Mouse (Mus musculus) midbrain, embryonic 10.5 days (tissue): ENCODE results near the gene Vmn1r49. TPM values are rescaled to one million over a fixed set of nuclear protein-coding genes. Genes with fewer than 3 reads are reported as not detected.
"Not testable (repeated sequence)": the region's sequence is repeated elsewhere in the genome, so short reads cannot be mapped to it uniquely, and the experiment has no call there.

Experiments used
- DNase-seq: peaks from one replicate; pipeline ENCODE4 v3.0.0-alpha.2; 2017; ENCODE audit warnings: low spot score
- H3K27ac ChIP-seq: fragments of 300-500 bp; sonication (generic); replicated peaks from 2 replicates; pipeline ENCODE4 v1.5.1; 2016; ENCODE audit warnings: mild to moderate bottlenecking
- H3K27me3 ChIP-seq: fragments of 300-500 bp; sonication (generic); 2 replicates; pipeline ENCODE4 v1.6.1; 2016; ENCODE audit warnings: low read depth, mild to moderate bottlenecking; ENCODE audit not compliant: poor library complexity, severe bottlenecking
- H3K36me3 ChIP-seq: fragments of 300-500 bp; sonication (generic); 2 replicates; pipeline ENCODE4 v1.6.1; 2016; ENCODE audit warnings: mild to moderate bottlenecking, moderate library complexity
- H3K4me1 ChIP-seq: fragments of 300-500 bp; sonication (generic); 2 replicates; pipeline ENCODE4 v1.6.1; 2016
- H3K4me3 ChIP-seq: fragments of 300-500 bp; sonication (generic); 2 replicates; pipeline ENCODE4 v1.5.1; 2016; ENCODE audit warnings: mild to moderate bottlenecking, moderate library complexity
- H3K9me3 ChIP-seq: fragments of 300-500 bp; sonication (generic); replicated peaks from 2 replicates; pipeline ENCODE4 v1.6.1; 2016; ENCODE audit warnings: mild to moderate bottlenecking
- WGBS: fragments of 180-500 bp; shearing (Covaris S2); methylation state at CpG from one replicate; pipeline ENCODE4 v1.1.7; 2016; 5-methylcytosine and 5-hydroxymethylcytosine counted together
- polyA plus RNA-seq: library from polyadenylated mRNA; unstranded; fragments of >200 nt; fragmentation: Nextera tagmentation; extraction: Ambion mirVana; gene quantifications from 2 replicates; pipeline ENCODE4 v1.2.1, GENCODE M21; 2016

Vmn1r49 gene
- polyA plus RNA-seq, result not detected in 2 replicates

DNA sequence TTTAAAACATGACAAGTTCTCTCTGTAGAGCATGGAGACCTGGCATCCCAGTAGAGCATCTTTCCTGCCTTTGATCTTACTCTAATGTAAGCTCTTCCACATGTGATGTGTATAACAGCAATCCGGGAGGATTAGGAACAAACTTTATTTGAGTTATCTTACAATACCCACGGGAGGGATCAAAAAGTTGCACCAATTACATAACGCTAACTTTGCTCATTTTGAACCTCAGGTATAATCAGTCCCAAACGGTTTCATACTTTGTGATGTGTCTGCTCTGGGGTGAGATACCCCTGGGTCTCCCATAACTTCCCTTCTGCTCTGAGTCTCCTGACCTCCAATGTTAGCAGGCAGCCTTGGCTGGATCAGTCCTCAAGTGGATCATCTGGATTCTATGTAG, at the start of gene Vmn1r49:
Gene Vmn1r49 (minus strand): TSS at position 101 of the 400 bp plus-strand sequence.
- 84% methylated on average over 4 of the region's 4 CpGs for WGBS
- Histone ChIP-seq H3K9me3 (peaks cover 45% of the 10 kb centered on the region), H3K36me3 (no peaks in the 10 kb centered on the region), H3K4me3 (no peak within 1 kb of the TSS), H3K27ac (no peak within 1 kb of the TSS), H3K27me3 (no peaks in the 10 kb centered on the region), H3K4me1 (no peaks in the 10 kb centered on the region)
- DNase-seq, result no peak

DNA sequence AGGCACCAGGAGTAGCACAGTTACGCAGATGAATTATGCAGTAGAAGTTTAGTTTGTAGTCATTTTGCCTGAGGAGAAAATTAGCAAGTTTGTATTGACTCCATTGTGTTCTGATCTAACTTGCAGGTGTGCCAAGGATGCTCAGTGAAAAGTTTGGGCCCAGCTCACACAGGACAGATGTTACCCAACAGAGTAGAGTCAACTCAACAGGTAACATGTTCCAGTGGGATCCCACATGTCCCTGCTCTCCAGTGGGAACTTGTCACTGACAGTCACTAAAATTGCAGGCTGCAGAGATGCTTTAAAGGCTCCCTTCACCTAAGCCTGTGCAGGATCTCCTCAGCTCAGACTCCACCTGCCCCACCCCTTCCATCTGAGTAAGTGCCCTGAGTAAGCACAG, 44.0 kb upstream of the Vmn1r49 start, which contains the start of gene Vmn1r51:
Gene Vmn1r51 (plus strand): TSS at position 301 of the 400 bp plus-strand sequence.
- not testable (repeated sequence) for DNase-seq, H3K27ac ChIP-seq, H3K4me1 ChIP-seq, H3K27me3 ChIP-seq, H3K4me3 ChIP-seq, H3K36me3 ChIP-seq
- peaks cover 17% of the 10 kb centered on the region for H3K9me3 ChIP-seq
- WGBS, result 91% methylated on average over 1 of the region's 1 CpGs

GRCm38 (mm10) chr6:90101130-90101529, 22.8 kb upstream of the Vmn1r49 start, which contains the start of gene Vmn1r50:
Gene Vmn1r50, plus strand, starts transcription at chr6:90101430.
- H3K36me3 ChIP-seq, result no peaks in the 10 kb centered on the region
- H3K4me3 ChIP-seq, result no peak within 1 kb of the TSS
- H3K4me1 ChIP-seq, result no peaks in the 10 kb centered on the region
- no peak within 1 kb of the TSS for H3K27ac ChIP-seq
- peaks cover 53% of the 10 kb centered on the region; the same call in 1 of the 2 replicates for H3K9me3 ChIP-seq
- 61% methylated on average over 2 of the region's 2 CpGs for WGBS
- no peak for DNase-seq
- no peaks in the 10 kb centered on the region for H3K27me3 ChIP-seq

DNA sequence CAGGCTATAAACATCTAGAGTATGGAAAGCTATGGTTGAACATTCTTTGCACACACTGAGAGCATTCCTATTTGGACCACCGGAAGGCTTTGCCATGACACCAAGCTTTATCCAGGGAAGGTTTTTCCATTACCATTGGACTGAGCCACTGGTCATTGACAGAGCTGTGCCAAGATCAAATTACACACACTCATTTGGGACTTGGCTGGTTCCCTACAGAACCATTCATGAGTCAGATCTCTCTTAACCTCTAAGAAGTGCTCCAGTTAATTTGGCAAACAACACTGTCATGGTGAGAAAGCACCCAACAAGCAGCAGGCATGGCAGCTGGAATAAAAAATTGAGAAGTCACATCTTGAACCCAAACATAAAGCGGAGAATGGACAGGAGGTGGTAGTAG, 22.3 kb upstream of the Vmn1r49 start:
- WGBS, result 91% methylated on average over 2 of the region's 2 CpGs
- no peak for DNase-seq

GRCm38 (mm10) chr6:90036741-90037140, 41.6 kb downstream of the Vmn1r49 start, which contains the start of gene Vmn1r48:
Gene Vmn1r48, minus strand, starts transcription at chr6:90036841.
- H3K27ac ChIP-seq, DNase-seq, H3K27me3 ChIP-seq, H3K36me3 ChIP-seq, H3K9me3 ChIP-seq, H3K4me1 ChIP-seq, H3K4me3 ChIP-seq: not testable (repeated sequence)
- WGBS, result no CpG with 5 or more reads among the region's 2 CpGs

More for the DNA sequence above, 22.3 kb upstream of the Vmn1r49 start:
- no peak overlapping the region for H3K27ac ChIP-seq
- H3K9me3 ChIP-seq, result peaks cover 58% of the 10 kb centered on the region; the same call in 1 of the 2 replicates
- no peaks in the 10 kb centered on the region for H3K36me3 ChIP-seq
- H3K4me3 ChIP-seq, result no peak overlapping the region
- no peaks in the 10 kb centered on the region for H3K4me1 ChIP-seq
- no peaks in the 10 kb centered on the region for H3K27me3 ChIP-seq

Other genes starting within 250 kb of the Vmn1r49 start
- gene Vmn1r42, start 202.1 kb downstream of the Vmn1r49 start, polyA plus RNA-seq, result not detected in 2 replicates
- not detected in 2 replicates for gene Vmn1r43, start 202.1 kb downstream of the Vmn1r49 start, polyA plus RNA-seq
- gene Vmn1r44, start 194.8 kb downstream of the Vmn1r49 start, polyA plus RNA-seq, result not detected in 2 replicates
- gene Vmn1r45, start 137.9 kb downstream of the Vmn1r49 start, polyA plus RNA-seq, result not detected in 2 replicates
- gene Vmn1r46, start 109.2 kb downstream of the Vmn1r49 start, polyA plus RNA-seq, result not detected in 2 replicates
- not detected in 2 replicates for gene Vmn1r47, start 62.4 kb downstream of the Vmn1r49 start, polyA plus RNA-seq
- not detected in 2 replicates for gene Vmn1r48, start 41.7 kb downstream of the Vmn1r49 start, polyA plus RNA-seq
- gene Vmn1r50, start 22.9 kb upstream of the Vmn1r49 start, polyA plus RNA-seq, result not detected in 2 replicates
- not detected in 2 replicates for gene Vmn1r51, start 44.1 kb upstream of the Vmn1r49 start, polyA plus RNA-seq
- not detected in 2 replicates for gene Vmn1r52, start 96.3 kb upstream of the Vmn1r49 start, polyA plus RNA-seq
- not detected in 2 replicates for gene V1ra8, start 124.3 kb upstream of the Vmn1r49 start, polyA plus RNA-seq
- gene Vmn1r53, start 145.9 kb upstream of the Vmn1r49 start, polyA plus RNA-seq, result not detected in 2 replicates
- gene Vmn1r54, start 167.8 kb upstream of the Vmn1r49 start, polyA plus RNA-seq, result not detected in 2 replicates
- not detected in 2 replicates for gene BC048671, start 222.7 kb upstream of the Vmn1r49 start, polyA plus RNA-seq
- 0.11 TPM in 1 of 2 replicates, not detected in the other for gene Chst13, start 246.7 kb upstream of the Vmn1r49 start, polyA plus RNA-seq